Mouse (Mus musculus) gastrocnemius, adult 2 months (tissue): Measurements from ENCODE around the gene Dmgdh. TPM values are rescaled to one million over a fixed set of nuclear protein-coding genes. Genes with fewer than 3 reads are reported as not detected.

Source experiments
- DNase-seq: peaks from one replicate; pipeline ENCODE4 v3.0.0; 2022
- H3K27ac ChIP-seq: fragments of 200-600 bp; 2 replicates; pipeline ENCODE4 v1.8.1; 2022; ENCODE audit warnings: mild to moderate bottlenecking
- H3K4me3 ChIP-seq: fragments of 200-600 bp; 2 replicates; pipeline ENCODE4 v1.8.1; 2022; ENCODE audit warnings: mild to moderate bottlenecking, moderate library complexity
- CTCF ChIP-seq: fragments of 200-600 bp; IDR thresholded peaks from 2 replicates; pipeline ENCODE4 v1.8.1; 2022; ENCODE audit warnings: antibody characterized with exemption, mild to moderate bottlenecking, moderate library complexity
- intact Hi-C: fragments of 180-260 bp; cut with DNase I; formaldehyde crosslinking; loops from one replicate; pipeline ENCODE4 v1.15.1; 2025
- total RNA-seq, 2 experiments: library from RNA; stranded (reverse); gene quantifications; 2 replicates each; pipeline ENCODE4 v1.2.3; 2021

The Dmgdh gene
- total RNA-seq, 2 experiments from 2014 or later, result not detected

- DNase-seq, result no peak
- TF ChIP-seq CTCF, result no peak
- Histone ChIP-seq H3K27ac (no peak overlapping the region), H3K4me3 (no peak overlapping the region)
- intact Hi-C loops, result loop anchor here (10.0 kb wide), 1 partner anchor 622 kb away; no protein-coding TSS in a partner anchor
Observed at GRCm38 (mm10) chr13:93717113-93717512, 42.9 kb downstream of the Dmgdh start.

DNA sequence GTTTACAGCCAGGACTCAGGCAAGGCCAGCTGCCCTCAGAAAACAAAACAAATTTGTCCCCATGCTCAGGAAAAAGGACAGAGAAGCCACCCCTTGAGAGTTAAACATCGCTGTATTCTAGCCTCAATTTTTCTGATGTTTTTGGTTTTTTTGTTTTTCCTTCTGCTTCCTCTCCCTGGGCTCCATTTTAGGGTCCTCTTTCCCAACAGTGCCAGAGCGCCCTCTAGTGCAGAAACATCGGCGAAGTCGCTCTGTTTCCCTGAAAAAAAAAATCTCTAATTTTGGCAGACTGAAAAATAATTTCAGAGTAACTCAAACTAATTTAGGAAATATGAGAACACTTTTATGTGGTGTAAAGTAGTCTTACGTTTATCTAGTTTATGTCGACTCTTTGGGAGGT is 44.7 kb downstream of the Dmgdh start:
- Histone ChIP-seq H3K4me3 (no peak overlapping the region), H3K27ac (no peak overlapping the region)
- peak; percentile 79 for TF ChIP-seq CTCF
- peak; percentile 64 for DNase-seq
- intact Hi-C loops, result loop anchor here (10.0 kb wide), 1 partner anchor 624 kb away; no protein-coding TSS in a partner anchor

GRCm38 (mm10) chr13:93721916-93722315 is 47.7 kb downstream of the Dmgdh start:
- TF ChIP-seq CTCF, result no peak
- intact Hi-C loops, result loop anchor here (5.0 kb wide), 1 partner anchor 970 kb away; no protein-coding TSS in a partner anchor
- H3K27ac ChIP-seq, result no peak overlapping the region
- no peak for DNase-seq
- H3K4me3 ChIP-seq, result no peak overlapping the region

DNA sequence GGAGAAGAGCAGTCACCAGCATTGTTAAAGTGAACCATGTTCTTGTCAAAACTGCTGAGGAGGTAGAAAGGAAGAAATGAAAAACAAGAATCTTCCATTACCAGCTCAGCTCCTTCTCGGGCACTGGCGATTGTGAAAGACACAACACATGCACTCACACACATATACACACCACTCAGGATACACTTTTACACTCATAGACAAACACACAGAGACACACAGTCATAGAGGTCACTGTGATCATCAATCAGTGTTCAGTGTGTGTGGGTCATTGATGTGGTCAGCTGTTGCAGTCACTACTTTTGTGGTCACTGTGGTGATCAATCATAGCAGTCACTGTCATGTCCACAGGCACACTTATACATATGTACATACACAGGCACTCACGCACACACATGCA is 49.2 kb downstream of the Dmgdh start:
- no peak overlapping the region for H3K27ac ChIP-seq
- no peak overlapping the region for H3K4me3 ChIP-seq
- DNase-seq, result no peak
- intact Hi-C loops, result loop anchor here (5.0 kb wide), 1 partner anchor 971 kb away; no protein-coding TSS in a partner anchor
- TF ChIP-seq CTCF, result no peak

GRCm38 (mm10) chr13:93724206-93724605 is 50.0 kb downstream of the Dmgdh start:
- peak; percentile 79 for TF ChIP-seq CTCF
- intact Hi-C loops, result loop anchor here (5.0 kb wide), 1 partner anchor 972 kb away; no protein-coding TSS in a partner anchor
- no peak for DNase-seq
- Histone ChIP-seq H3K4me3 (no peak overlapping the region), H3K27ac (no peak overlapping the region)

DNA sequence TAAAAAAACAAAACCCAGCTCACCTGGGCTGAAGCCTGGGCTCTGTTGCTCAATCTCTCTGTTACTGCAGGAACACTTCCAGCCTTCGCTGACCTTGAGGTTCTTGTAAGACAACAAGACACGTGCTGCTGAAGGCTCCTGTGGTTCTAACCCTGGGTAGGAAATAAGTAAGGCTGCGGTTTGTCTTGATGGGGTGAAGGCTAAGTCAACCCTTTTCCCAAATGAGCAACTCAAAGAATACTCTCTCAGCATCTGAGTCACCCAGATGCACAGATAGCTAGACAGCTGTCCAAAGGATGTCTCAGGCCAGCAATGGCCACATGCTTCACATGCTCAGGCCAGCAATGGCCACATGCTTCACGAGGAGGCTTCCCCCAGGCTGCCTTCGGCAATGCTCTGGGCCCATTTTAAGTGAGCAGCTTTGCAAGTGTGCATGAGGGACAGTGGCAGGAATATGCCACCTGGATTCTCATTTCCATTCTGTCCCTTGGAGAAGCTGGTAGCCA is 61.0 kb downstream of the Dmgdh start:
- TF ChIP-seq CTCF, result no peak
- intact Hi-C loops, result no loop called here
- H3K27ac ChIP-seq, result no peak overlapping the region
- H3K4me3 ChIP-seq, result no peak overlapping the region
- no peak for DNase-seq

- TF ChIP-seq CTCF, result no peak
- DNase-seq, result no peak
- H3K4me3 ChIP-seq, result no peak overlapping the region
- intact Hi-C loops, result no loop called here
- H3K27ac ChIP-seq, result no peak overlapping the region
Observed at GRCm38 (mm10) chr13:93744118-93744517, 69.9 kb downstream of the Dmgdh start.

GRCm38 (mm10) chr13:93752597-93753400 is 78.6 kb downstream of the Dmgdh start:
- DNase-seq, result no peak
- no peak overlapping the region for H3K4me3 ChIP-seq
- H3K27ac ChIP-seq, result no peak overlapping the region
- no peak for TF ChIP-seq CTCF
- intact Hi-C loops, result no loop called here

DNA sequence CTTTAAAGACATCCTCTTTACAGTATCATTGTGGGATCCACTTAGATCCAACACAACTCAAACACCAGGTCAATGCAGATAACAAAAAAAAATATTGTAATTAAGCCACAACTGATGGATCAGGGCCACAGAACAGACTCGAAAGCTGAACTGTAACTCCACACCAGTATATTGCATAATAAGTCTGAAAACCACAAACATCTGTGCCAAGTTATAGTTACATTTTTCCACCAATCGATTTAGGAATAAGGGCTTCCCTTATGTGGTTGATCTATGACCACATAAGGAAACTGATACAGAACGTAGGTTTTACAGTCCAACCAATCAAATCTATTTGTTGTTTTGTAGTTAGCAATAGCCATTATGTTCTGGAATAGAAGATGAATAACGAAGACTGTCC is 80.9 kb downstream of the Dmgdh start:
- no peak for TF ChIP-seq CTCF
- Histone ChIP-seq H3K27ac (no peak overlapping the region), H3K4me3 (no peak overlapping the region)
- DNase-seq, result no peak
- intact Hi-C loops, result no loop called here

- H3K4me3 ChIP-seq, result no peak overlapping the region
- DNase-seq, result no peak
- intact Hi-C loops, result no loop called here
- no peak for TF ChIP-seq CTCF
- no peak overlapping the region for H3K27ac ChIP-seq
Observed at GRCm38 (mm10) chr13:93756674-93757073, 82.4 kb downstream of the Dmgdh start.

DNA sequence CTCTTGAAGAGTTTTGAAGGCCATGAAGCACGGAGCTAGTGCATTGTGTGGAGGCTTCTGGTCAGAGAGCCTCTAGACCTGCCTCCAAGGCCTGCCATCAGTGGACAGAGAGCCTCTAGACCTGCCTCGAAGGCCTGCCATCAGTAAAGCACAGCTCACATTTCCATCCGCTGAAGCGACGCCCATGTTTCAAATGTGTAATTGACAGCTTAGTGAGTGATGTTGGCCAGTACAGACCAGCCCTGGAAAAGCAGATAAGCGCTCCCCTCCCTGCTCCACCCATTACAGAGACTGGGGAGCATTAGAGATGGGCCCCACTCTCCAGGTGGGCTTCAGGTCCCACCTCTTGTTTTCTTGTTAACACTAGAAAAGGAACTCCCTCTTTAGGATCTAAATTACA is 83.3 kb downstream of the Dmgdh start:
- intact Hi-C loops, result no loop called here
- TF ChIP-seq CTCF, result no peak
- H3K4me3 ChIP-seq, result no peak overlapping the region
- DNase-seq, result no peak
- H3K27ac ChIP-seq, result no peak overlapping the region

GRCm38 (mm10) chr13:93758149-93758898 is 84.1 kb downstream of the Dmgdh start:
- H3K4me3 ChIP-seq, result no peak overlapping the region
- intact Hi-C loops, result no loop called here
- H3K27ac ChIP-seq, result no peak overlapping the region
- no peak for TF ChIP-seq CTCF
- DNase-seq, result no peak

- intact Hi-C loops, result no loop called here
- DNase-seq, result no peak
Observed at GRCm38 (mm10) chr13:93761831-93762230, 87.6 kb downstream of the Dmgdh start.

More at GRCm38 (mm10) chr13:93761831-93762230, 87.6 kb downstream of the Dmgdh start:
- Histone ChIP-seq H3K27ac (no peak overlapping the region), H3K4me3 (no peak overlapping the region)
- TF ChIP-seq CTCF, result no peak
